Mouse (Mus musculus) central nervous system, embryonic 18 days (tissue): Measurements from ENCODE around the gene Klf5. TPM values are rescaled to one million over a fixed set of nuclear protein-coding genes. Genes with fewer than 3 reads are reported as not detected.

ENCODE experiments used
- polyA plus RNA-seq: library from polyadenylated mRNA; depleted of rRNA; stranded (reverse); fragments of >200 nt; gene quantifications from 2 replicates; pipeline ENCODE4 v1.2.3, GENCODE M21; 2012; rRNA removed

The Klf5 gene
- 4.3 and 6.9 TPM in 2 replicates for polyA plus RNA-seq

DNA sequence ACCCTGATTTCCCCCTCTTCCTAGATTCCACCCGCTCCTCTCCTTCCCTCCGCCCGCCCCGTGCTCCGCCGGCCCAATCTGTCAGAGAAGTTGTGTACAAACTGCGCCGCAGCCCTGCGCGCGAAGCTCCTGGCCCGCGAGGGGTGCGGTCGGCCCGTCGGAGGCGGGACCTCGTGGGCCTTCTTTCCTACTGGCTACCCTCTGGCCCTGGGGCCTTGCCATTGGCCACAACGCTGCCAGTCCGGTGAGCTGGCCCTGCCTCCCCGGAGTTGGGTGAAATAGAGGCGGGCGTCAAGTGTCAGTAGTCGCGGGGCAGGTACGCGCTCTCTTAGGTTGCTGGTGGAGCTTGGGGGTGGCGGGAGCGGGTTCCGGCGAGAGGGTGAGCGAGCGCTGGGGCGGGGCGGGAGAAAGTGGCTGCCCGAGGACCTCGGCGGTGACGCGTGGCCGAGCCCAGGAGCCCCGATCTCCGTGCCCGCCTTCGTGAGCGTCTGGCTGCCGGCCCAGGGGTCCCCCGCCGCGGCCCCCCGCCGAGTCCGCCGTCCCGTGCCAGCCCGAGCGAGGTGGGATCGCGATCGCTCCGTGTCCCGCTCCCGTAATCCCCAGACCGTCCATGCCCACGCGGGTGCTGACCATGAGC lies at the start of gene Klf5:
TSS of gene Klf5 (plus strand) at position 307 of the 637 bp plus-strand sequence.

Other genes starting within 250 kb of the Klf5 start
- gene Pibf1, start 199.3 kb upstream of the Klf5 start, polyA plus RNA-seq = 9.8 and 11.8 TPM in 2 replicates
- gene Dis3, start 198.9 kb upstream of the Klf5 start, polyA plus RNA-seq = 23.4 and 23.7 TPM in 2 replicates